Mouse (Mus musculus) adrenal gland, postnatal 36 days (tissue): ENCODE data around the gene Egfl7. TPM values are rescaled to one million over a fixed set of nuclear protein-coding genes. Genes with fewer than 3 reads are reported as not detected.

Source experiments
- DNase-seq, 2 experiments: peaks; one replicate each; pipeline ENCODE4 v3.0.0; 2021; ENCODE audit warnings: mixed read lengths in 1 of 2
- total RNA-seq, 2 experiments: library from RNA; stranded (reverse); gene quantifications; 2 replicates each; pipeline ENCODE4 v1.2.3; 2021

Gene Egfl7
- total RNA-seq, 2 experiments from 2014 or later, result 86.2 to 127 TPM

GRCm38 (mm10) chr2:26611054-26611453 is 31.2 kb downstream of the Egfl7 start:
- DNase-seq, result no peak

DNA sequence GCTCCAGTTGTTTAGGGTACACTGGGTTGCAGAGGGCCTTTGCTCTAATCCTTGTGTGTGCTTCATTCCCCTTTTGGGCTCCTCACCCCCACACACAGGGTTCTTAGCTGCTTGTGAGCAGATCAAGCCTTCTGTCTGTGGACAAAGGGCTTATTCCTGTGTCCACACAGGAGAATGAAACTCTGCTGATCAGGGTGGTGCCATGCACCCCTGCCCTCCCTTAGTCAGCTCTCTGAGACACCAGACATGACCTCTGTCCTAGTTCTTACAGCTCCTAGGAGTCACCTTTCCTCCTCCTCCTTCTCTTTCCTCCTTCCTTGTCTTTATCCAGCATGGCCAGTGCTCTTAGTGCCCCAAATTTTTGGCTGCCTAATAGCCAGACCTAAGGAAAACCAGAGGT is 32.1 kb downstream of the Egfl7 start:
- DNase-seq, result no peak

DNA sequence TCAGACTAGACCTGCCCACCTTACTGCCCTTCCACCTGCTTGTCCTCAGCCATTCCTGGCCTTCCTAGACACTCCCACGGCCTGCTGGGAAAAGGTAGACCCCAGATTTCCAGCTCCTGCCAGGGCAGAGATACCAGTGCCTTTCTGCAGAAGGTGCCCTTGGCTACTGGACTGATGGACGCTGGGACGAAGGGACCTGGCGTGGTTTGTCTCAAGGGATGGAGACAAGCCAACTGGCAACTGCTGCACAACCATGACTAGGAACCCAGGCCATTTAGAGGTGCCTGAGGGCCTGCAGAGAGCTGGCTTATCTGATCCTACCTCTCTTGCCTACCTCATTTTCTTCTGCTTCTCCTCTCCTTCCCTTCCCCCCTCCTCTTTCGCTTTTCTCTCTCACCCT is 35.1 kb downstream of the Egfl7 start:
- DNase-seq, result peak in 1 of 2 experiments; percentile 29

GRCm38 (mm10) chr2:26615459-26616124 is 35.8 kb downstream of the Egfl7 start:
- no peak for DNase-seq

DNA sequence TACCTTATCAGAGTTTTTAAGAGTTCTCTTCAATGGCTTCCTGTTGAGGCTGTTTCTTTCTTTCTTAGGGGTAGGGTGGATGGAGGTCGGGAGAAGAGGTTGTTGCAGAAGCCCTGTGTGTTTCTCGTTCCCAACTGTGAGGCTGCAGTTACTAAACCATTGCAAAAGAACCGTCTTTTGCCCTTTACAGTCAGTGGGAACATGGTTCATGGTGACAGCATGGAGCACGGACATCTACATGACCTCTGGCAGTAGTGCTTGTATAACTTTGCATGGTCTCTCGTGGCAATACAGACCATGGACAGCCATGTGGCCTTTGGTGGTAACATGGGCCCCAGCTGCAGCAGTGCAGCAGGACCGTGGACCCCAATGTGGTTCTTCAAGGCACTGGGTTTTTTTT is 37.5 kb downstream of the Egfl7 start:
- DNase-seq, result no peak

DNA sequence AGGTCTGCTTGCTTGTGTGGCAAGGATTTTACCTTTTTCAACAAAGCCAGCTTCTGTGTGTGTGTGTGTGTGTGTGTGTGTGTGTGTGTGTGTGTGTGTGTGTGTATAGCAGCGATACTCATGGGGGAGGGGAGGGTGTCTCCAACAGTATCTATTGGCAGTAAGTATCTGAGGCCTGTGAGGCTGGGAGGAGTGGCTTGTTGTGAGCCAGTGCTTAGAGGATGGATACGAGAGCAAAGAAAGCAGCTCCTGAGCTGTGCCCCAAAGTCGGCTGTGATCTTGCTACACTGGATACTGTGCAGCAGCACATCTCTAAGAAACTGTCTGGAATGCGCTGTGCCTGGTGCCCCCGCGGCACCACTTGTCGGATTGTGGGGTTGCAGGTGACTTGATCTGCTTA is 38.1 kb downstream of the Egfl7 start:
- DNase-seq, result no peak

DNA sequence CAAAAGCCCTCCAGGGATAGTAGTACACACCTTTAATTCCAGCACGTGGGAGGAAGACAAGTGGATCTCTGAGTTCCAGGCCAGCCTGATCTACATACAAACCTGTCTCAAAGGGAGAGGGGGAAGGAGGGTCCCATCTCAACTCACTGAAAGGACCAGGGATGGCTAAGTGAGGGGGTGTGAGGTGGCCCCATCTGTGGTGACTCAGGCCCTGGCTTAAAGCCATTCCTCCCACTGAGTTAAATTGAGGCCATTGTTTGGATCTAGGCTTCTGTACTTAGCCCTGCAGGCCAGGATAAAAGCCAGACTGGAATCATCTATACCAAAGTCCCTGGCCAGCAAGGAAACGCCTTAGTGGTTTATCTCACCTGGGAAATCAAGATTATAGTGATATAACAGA is 41.4 kb downstream of the Egfl7 start:
- DNase-seq, result no peak

DNA sequence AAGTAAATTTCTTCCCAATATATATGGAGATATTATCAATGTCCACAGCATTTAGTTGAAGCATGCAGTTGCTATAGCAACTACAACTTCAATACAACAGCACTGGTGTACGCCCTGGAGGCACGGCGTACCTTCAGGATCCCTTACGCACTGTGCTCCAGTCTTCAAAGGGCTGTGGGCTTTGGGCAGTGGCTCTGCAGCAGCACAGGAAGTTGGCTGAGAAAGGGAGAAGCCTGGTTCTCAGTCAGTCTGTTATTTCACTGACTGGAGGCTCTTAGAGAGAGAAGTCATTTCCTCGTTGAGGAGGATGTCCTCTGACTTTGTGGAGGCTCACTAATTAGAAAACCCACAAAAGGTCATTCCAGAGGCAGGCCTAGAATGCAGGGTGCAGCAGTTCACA is 43.2 kb downstream of the Egfl7 start:
- no peak for DNase-seq

DNA sequence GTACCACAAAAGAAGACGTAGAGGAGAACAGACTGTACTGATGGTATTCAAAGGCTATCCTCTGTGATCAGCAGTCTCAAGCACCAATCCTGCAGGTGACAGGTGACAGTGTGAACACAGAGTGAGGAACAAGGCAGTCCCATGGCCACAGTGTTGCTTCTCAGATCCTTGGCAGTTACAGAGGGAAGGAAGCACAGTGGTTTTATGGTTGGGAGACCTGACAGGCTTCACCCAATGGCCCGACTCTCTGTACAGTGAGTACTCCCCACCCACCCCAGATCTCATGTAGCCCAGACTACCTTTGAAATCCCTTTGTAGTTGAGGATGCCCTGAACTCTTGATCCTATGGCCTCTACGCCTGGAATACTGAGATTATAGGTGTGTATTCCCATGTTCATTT is 45.6 kb downstream of the Egfl7 start:
- DNase-seq, result no peak

DNA sequence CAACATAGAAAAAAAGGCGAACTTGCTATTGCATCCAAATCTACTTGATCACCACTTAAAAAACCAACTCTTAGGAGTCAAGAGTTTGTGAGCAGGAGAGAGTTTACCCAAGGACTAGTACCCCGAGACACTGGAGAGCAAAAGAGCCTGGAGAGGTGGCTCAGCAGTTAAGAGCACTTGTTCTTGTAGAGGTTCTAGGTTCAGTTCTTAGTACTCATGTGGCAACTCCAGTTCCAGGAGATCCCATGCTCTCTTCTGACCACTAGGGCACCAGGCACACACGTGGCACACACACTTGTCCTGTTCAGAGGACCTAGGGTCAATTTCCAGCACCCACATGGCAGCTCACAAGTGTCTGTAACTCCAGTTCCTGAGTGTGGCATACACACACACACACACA is 46.3 kb downstream of the Egfl7 start:
- DNase-seq, result no peak

DNA sequence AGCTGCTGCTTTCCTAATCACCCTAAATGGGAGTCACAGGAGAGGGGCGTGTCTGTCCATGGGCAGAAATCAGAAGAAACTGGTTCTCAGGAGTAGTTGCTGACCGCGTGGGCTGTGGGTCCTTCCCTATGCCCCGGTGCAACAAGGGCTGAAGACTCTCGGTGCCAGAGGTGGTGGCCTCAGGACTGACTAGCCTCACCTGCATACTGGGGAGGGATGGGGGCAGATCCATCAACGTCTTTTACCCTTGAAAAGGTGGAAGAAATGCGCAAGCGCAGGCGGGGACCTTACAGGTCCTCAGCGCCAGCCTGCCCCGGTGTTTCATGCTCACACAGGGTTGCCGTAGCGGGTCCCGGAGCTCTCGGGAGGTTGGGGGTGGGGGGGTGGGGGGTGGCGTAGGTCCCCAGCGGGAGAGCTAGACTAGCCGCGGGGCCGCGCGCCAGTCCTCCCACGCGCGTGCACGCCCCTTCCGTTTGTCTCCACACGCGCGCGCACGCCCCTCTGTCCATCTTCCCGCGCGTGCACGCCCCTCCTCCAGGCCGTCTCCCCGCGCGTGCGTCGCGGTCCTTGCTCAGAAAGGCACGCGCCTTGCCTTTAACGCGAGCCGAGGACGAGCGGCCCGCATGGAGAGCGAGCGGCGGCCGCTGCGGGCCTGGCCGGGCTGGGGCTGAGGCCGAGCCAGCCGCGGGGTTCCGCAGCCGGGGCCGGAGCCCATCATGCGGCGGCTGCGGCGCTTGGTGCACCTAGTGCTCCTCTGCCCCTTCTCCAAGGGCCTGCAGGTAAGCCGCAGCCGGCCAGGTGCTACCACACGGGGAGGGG is 48.3 kb downstream of the Egfl7 start, which contains the start of gene Fam69b:
Gene Fam69b (plus strand): TSS at position 537 of the 819 bp plus-strand sequence.
- DNase-seq, result peak; percentile 82 to 86

DNA sequence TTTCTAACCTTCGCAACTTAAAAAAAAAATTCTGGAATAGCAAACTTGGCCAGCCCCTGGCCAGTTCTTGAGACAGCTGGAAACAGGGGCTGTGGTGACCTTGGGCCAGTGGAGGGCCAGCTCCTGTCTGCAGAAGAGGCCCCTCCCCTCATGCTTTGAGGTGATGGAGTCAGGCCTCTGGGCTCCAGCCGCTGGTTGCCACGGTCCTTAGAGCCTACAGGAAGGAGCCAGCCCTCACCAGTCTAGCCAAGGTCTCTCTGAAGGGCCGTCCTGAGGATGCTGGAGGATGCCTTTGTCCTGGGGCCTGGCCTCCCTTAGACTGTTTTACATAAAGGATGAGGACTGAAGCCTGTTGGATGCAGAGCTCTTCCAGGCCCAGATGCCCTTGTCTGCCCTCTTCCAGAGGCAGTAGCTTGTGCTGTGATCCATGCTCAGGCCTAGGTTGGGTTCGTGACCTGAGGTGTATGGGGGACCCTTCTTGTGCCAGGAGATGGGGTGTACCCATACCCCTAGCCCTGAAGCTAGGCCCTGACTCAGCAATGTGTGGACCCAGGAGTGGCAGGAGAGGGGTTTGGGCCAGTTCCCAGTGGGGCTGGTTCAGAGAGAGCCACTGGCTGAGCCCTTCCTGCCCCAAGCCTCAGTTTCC is 49.1 kb downstream of the Egfl7 start:
- DNase-seq, result no peak

- DNase-seq, result no peak
Observed at GRCm38 (mm10) chr2:26632541-26633395, 53.0 kb downstream of the Egfl7 start.

DNA sequence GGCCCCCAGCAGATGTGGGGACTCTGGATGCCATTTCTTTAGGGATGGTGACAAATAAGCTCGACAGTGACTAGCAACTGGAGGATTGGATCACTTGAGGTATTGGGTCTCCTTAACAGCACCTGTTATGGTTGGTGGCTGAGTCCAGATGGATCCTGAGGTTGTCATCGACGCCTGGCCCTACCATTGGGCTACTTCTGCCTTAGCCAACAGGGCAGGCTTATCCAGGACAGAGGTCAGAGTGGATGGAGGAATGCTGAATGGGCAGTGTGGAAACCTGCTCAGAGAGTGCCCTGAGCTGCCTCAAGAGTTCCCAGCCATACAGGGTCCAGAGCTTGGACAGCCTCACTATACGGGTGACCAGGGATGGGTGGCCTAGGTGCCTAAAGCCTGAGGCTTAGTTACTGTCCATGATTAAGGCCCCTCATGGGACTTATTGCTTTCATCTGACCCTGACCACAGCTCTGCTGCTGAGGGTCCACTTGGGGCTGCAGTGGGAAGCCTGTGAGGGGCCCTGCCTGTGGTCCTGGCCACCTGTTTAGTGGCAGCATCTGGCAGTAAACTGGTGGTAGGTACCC is 54.2 kb downstream of the Egfl7 start:
- DNase-seq, result no peak

DNA sequence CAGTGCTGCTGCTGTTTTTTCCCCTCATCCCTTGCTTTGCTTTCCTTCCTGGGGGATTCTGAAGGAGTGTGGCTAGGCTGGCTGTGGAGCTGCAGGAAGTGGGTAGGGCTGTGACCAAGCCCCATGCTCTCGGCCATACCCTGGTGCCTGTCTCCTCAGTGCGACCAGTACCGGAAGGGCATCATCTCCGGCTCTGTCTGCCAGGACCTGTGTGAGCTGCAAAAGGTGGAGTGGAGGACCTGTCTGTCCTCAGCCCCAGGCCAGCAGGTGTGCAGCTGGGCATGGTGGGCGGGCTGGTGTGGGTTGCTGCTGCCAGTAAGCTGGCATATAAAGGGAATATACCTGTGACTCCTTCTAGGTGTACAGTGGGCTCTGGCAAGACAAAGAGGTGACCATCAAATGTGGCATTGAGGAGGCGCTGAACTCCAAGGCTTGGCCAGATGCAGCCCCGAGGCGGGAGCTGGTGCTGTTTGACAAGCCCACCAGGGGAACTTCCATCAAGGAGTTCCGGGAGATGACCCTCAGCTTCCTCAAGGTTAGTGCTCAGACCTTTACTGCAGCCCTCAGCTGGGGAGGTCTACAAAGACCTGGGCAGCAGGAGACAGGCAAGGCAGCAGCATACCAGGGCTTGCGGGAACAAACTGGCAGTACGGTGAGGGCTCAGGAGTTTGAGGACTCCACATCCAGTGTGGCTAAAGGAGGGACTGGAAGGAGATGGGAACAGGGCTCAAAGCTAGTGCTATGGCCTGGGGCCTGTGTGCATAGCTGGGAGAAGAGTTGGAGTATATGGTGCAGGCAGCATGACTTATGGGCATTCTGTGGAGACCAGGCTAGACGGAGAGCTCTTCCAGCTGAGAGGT is 55.0 kb downstream of the Egfl7 start:
- peak in 1 of 2 experiments; percentile 32 for DNase-seq

GRCm38 (mm10) chr2:26635489-26636324 is 55.9 kb downstream of the Egfl7 start:
- DNase-seq, result no peak

- no peak for DNase-seq
Observed at GRCm38 (mm10) chr2:26636325-26636635, 56.5 kb downstream of the Egfl7 start.

GRCm38 (mm10) chr2:26637316-26637932 is 57.6 kb downstream of the Egfl7 start:
- no peak for DNase-seq

GRCm38 (mm10) chr2:26638039-26638438 is 58.2 kb downstream of the Egfl7 start:
- DNase-seq, result no peak

GRCm38 (mm10) chr2:26638572-26638971 is 58.8 kb downstream of the Egfl7 start:
- DNase-seq, result no peak
